Mouse (Mus musculus) hindbrain, embryonic 11.5 days (tissue): ENCODE data around the gene Prkn. TPM values are rescaled to one million over a fixed set of nuclear protein-coding genes. Genes with fewer than 3 reads are reported as not detected.

Experiments used
- ATAC-seq: fragments of 200-750 bp; cut with Nextera tagmentation; 2 replicates; pipeline ENCODE4 v1.8.0; 2017; ENCODE audit warnings: mild to moderate bottlenecking, moderate TSS enrichment, moderate library complexity; ENCODE audit not compliant: low FRiP score
- DNase-seq: peaks from one replicate; pipeline ENCODE4 v3.0.0-alpha.2; 2015; ENCODE audit warnings: low spot score
- H3K27ac ChIP-seq: fragments of 300-500 bp; sonication (generic); 2 replicates; pipeline ENCODE4 v1.5.1; 2014; ENCODE audit warnings: mild to moderate bottlenecking, low read depth, low read length
- H3K27me3 ChIP-seq: fragments of 300-500 bp; sonication (generic); 2 replicates; pipeline ENCODE4 v1.6.1; 2014; ENCODE audit warnings: mild to moderate bottlenecking, low read length, moderate library complexity, mixed read lengths; ENCODE audit not compliant: control insufficient read depth, insufficient read depth
- H3K36me3 ChIP-seq: fragments of 300-500 bp; sonication (generic); 2 replicates; pipeline ENCODE4 v1.6.1; 2014; ENCODE audit warnings: mild to moderate bottlenecking, low read length, moderate library complexity, mixed read lengths; ENCODE audit not compliant: control insufficient read depth, insufficient read depth
- H3K4me1 ChIP-seq: fragments of 300-500 bp; sonication (generic); replicated peaks from 2 replicates; pipeline ENCODE4 v1.6.1; 2014; ENCODE audit warnings: low read length, mixed read lengths; ENCODE audit not compliant: control insufficient read depth, insufficient read depth
- H3K4me2 ChIP-seq: fragments of 300-500 bp; sonication (generic); replicated peaks from 2 replicates; pipeline ENCODE4 v1.6.1; 2014; ENCODE audit warnings: mild to moderate bottlenecking, low read depth, low read length
- H3K4me3 ChIP-seq: fragments of 300-500 bp; sonication (generic); 2 replicates; pipeline ENCODE4 v1.5.1; 2014; ENCODE audit warnings: low read depth, low read length
- H3K9ac ChIP-seq: fragments of 300-500 bp; sonication (generic); 2 replicates; pipeline ENCODE4 v1.6.1; 2014; ENCODE audit warnings: low read depth, low read length
- H3K9me3 ChIP-seq: fragments of 300-500 bp; sonication (generic); 2 replicates; pipeline ENCODE4 v1.6.1; 2016; ENCODE audit warnings: low read length; ENCODE audit not compliant: control insufficient read depth
- WGBS: fragments of 180-500 bp; shearing (Covaris S2); extraction: QIAGEN DNeasy Blood & Tissue Kit; methylation state at CpG from one replicate; pipeline ENCODE4 v1.1.7; 2014; 5-methylcytosine and 5-hydroxymethylcytosine counted together
- polyA plus RNA-seq: library from polyadenylated mRNA; unstranded; fragments of >200 nt; fragmentation: Nextera tagmentation; extraction: Ambion mirVana; gene quantifications from 2 replicates; pipeline ENCODE4 v1.2.1, GENCODE M21; 2014

Prkn gene
- polyA plus RNA-seq, 1 experiment from 2014 or later: 1.9 TPM

DNA sequence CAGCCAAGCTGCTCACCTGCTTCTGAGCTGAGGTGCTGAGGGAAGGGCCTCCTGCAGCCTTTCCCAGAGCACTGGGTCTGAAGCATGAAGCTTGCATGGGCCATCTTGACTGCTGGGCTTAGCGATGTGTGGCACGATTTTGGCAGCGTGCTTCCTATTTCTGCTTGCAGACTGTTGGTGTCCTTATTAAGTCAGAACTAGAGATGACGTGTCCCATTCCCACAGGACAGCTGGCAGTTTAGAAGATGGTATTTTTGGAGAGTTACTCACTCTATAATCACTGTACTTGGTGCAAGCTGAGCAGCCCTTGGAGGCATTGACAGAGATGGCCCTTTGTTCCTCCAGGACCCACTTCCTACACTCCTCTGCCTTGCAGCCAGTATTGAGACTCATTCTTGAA lies 545.1 kb downstream of the Prkn start:
- Histone ChIP-seq H3K27me3 (no peaks in the 10 kb centered on the region), H3K4me1 (no peaks in the 10 kb centered on the region), H3K36me3 (no peaks in the 10 kb centered on the region), H3K9me3 (no peaks in the 10 kb centered on the region), H3K4me3 (no peak overlapping the region), H3K4me2 (no peak overlapping the region), H3K27ac (no peak overlapping the region), H3K9ac (no peak overlapping the region)
- DNase-seq: no peak
- ATAC-seq: no peak
- WGBS: 89% methylated on average over 4 of the region's 4 CpGs

DNA sequence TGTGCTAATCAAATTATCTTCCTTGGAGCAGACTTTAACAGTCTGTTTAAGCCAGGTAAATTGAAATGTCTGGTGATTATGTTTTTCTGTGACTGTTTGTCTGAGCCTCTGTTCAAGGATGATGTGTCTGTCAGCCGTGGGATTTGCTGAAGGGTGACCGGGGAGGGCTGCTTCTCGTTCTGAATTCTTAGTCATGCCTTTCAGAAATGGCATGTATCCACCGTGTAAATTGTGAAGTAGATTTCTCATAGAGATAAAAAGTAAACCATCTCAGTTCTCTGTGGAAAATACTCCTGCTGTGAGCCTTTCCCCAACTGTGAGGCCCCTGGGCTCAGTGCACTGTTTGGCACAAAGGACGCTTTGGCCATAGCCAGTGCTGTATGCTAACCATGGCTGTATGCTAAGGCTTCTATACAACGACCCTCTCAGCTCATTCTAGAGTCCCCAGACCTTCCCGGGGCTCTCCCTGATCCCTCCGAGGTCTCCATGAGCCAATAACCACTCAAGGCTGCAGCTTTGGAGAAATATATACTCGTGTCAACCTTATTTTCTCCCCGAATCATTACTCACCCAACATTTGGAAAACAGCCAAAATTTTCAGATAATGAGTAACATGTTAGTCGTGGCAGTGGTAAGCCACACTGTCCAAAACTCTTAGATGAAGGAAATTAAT lies 552.6 kb downstream of the Prkn start:
- Histone ChIP-seq H3K27me3 (no peaks in the 10 kb centered on the region), H3K4me2 (no peak overlapping the region), H3K9ac (no peak overlapping the region), H3K36me3 (no peaks in the 10 kb centered on the region), H3K4me3 (no peak overlapping the region), H3K4me1 (no peaks in the 10 kb centered on the region), H3K27ac (no peak overlapping the region), H3K9me3 (no peaks in the 10 kb centered on the region)
- no peak for DNase-seq
- no peak for ATAC-seq
- WGBS: 79% methylated on average over 11 of the region's 11 CpGs

DNA sequence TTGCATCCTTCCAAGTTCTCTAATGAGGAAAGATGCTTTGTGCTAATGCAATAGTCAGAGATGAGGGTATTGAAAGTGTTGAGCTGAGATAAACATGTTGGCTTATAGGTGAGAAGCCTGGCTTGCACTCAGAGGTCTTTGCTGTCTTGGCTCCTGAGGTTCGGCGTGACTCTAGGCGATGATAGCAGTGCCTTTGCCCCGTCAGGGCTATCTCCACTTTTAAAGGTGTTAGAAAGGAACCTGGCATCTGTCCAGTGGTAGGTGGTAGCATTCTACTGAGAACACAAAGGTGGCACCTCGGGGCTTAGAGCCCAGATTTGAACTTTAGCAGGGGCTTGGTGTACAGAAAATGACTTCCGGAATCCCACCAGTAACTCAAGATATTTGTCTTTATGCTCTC lies 554.4 kb downstream of the Prkn start:
- no peaks in the 10 kb centered on the region for H3K27me3 ChIP-seq
- H3K9ac ChIP-seq: no peak overlapping the region
- ATAC-seq (no peak), DNase-seq (no peak)
- H3K4me3 ChIP-seq: no peak overlapping the region
- no peak overlapping the region for H3K27ac ChIP-seq
- H3K36me3 ChIP-seq: no peaks in the 10 kb centered on the region
- no peaks in the 10 kb centered on the region for H3K9me3 ChIP-seq
- WGBS: 97% methylated on average over 6 of the region's 6 CpGs
- no peak overlapping the region for H3K4me2 ChIP-seq
- H3K4me1 ChIP-seq: no peaks in the 10 kb centered on the region

DNA sequence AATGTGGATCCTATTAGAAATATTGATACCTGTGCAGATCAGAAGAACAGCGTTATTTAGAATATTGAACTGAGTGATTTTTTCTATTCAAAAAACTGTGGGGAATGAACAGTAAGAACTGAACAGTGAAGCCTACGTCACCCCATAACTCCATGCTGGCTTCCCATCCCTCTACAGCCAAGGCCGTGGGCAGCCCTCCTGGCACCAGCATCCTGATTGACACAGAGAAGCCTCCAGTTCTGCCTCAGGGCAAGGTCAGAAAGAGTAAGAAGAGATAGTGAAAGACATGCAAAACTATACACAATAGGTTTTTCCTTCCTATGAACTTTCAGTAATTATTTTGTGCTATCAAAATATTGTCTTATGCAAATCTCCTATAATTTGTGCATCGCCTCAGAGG lies 557.5 kb downstream of the Prkn start:
- ATAC-seq (no peak), DNase-seq (no peak)
- Histone ChIP-seq H3K36me3 (no peaks in the 10 kb centered on the region), H3K4me3 (no peak overlapping the region), H3K27ac (no peak overlapping the region), H3K4me2 (no peak overlapping the region), H3K4me1 (no peaks in the 10 kb centered on the region), H3K27me3 (no peaks in the 10 kb centered on the region), H3K9me3 (no peaks in the 10 kb centered on the region), H3K9ac (no peak overlapping the region)
- 90% methylated on average over 4 of the region's 4 CpGs for WGBS

DNA sequence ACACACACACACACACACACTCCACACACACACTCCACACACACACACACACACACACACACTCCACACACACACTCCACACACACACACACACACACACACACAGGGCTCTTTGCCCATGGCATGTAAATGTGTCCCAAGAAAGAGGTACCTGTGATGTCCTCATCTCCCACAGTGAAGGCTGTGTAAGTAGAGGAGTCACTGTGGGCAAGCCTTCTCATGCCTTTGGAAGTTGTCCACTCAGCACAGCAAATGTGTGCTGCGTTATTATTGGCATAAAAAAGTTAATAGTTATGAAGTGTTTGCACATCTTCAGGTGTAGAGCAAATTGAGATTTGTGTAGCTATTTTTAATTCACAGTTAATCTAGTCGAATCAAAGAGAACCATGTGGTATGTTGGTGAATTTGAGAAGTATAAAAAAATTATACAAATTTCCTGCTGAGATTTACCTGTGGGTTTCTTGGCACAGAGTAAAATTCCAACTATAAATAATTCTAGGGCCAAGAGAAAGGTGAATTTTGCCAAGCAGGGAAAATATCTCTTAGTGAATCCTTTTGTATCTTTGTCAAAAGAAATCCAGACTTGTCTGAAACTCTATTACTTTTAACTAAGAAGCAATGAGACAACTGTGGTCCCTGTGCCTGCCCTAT lies 562.2 kb downstream of the Prkn start:
- H3K9ac ChIP-seq: no peak overlapping the region
- no peak overlapping the region for H3K4me3 ChIP-seq
- no peaks in the 10 kb centered on the region for H3K4me1 ChIP-seq
- no peak for ATAC-seq
- H3K36me3 ChIP-seq: no peaks in the 10 kb centered on the region
- no peaks in the 10 kb centered on the region for H3K9me3 ChIP-seq
- WGBS: 88% methylated on average over 2 of the region's 2 CpGs
- no peak for DNase-seq
- H3K27ac ChIP-seq: no peak overlapping the region
- no peaks in the 10 kb centered on the region for H3K27me3 ChIP-seq
- no peak overlapping the region for H3K4me2 ChIP-seq

DNA sequence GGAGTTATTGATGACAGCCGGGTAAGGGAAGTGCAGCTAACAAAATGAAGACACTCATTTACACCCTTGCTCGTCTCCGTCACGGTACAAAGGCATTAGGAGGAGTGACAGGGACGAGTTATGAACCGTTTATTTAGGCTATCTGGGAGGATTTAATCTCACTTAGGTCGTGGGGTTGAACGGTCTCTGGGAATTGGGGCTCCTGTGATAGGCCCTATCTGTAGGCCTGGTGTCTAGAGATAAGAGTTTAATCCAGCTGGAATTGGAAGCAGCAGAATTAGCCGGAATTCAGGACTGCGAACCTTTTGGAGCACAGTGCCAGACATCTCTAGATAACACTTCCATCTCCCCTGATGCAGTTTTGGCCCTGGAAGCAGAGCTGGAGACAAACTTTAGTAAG lies 571.2 kb downstream of the Prkn start:
- ATAC-seq: no peak
- 66% methylated on average over 10 of the region's 10 CpGs for WGBS
- H3K4me2 ChIP-seq: no peak overlapping the region

DNA sequence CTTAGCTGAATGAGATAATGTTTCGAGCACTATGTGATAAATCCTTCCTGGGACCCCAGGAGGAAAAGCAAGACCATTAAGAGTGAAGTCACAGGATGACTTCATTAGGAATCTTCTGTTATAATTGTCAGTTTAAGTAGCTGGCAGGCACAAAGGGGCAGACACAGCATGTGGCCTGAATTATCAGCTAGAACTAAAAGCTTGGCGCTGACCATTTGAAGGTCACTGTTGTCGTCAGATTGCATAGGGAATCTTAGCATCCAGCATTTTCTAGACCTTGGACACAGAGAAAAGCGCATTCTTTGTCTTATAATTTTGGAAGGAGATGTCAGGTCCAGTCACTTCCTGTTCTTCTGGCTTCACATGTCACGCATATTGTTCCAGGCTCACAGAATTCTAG lies 573.5 kb downstream of the Prkn start:
- no peaks in the 10 kb centered on the region for H3K9me3 ChIP-seq
- no peak for DNase-seq
- WGBS: 73% methylated on average over 5 of the region's 5 CpGs
- no peak overlapping the region for H3K27ac ChIP-seq
- H3K27me3 ChIP-seq: no peaks in the 10 kb centered on the region
- no peaks in the 10 kb centered on the region for H3K4me1 ChIP-seq
- H3K4me2 ChIP-seq: no peak overlapping the region
- no peak overlapping the region for H3K9ac ChIP-seq
- H3K36me3 ChIP-seq: no peaks in the 10 kb centered on the region
- no peak for ATAC-seq
- no peak overlapping the region for H3K4me3 ChIP-seq

More for the DNA sequence above, 571.2 kb downstream of the Prkn start:
- H3K27ac ChIP-seq: no peak overlapping the region
- H3K9me3 ChIP-seq: no peaks in the 10 kb centered on the region
- no peaks in the 10 kb centered on the region for H3K36me3 ChIP-seq
- H3K27me3 ChIP-seq: no peaks in the 10 kb centered on the region
- no peak overlapping the region for H3K4me3 ChIP-seq
- H3K9ac ChIP-seq: no peak overlapping the region
- DNase-seq: no peak
- H3K4me1 ChIP-seq: no peaks in the 10 kb centered on the region

DNA sequence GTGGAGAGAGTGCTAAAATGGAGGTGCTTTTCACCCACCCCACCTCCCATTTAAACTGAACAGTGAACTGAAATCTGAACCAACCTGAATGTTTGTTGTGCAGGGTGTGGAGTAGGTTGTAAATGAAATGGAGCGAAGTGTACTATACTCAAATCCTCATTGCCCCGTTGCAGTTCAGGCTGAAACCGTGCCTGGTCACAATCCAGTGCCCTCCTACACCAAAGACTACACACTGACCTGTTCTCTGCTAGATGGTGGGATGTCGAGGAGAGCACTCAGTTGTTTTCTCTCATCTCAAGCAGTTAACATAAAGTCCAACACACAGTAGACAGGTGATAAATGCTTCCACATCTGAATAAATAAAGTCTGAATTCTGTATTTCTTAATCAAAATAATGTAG lies 574.1 kb downstream of the Prkn start:
- ATAC-seq: no peak
- Histone ChIP-seq H3K9ac (no peak overlapping the region), H3K4me3 (no peak overlapping the region), H3K4me2 (no peak overlapping the region), H3K27ac (no peak overlapping the region), H3K4me1 (no peaks in the 10 kb centered on the region), H3K27me3 (no peaks in the 10 kb centered on the region), H3K9me3 (no peaks in the 10 kb centered on the region), H3K36me3 (no peaks in the 10 kb centered on the region)
- 84% methylated on average over 4 of the region's 4 CpGs for WGBS
- DNase-seq: no peak

DNA sequence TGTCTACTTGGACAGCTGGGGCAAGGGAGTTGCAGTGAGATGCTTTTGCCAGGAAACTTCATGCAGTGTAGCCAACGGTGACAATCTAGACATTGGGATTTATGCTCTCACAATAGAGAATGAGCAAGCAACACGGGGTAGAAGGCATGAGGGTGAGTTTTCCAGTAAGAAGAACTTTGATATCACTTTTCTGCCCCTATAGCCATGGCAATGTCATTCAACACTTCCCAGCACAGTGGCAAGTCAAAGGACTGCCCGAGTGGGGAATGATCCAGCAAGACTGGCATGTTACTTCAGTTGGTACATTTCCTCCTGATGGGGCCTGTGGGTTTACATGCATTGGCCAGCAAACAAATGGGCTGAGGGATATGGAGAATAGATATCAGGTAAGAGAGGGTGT lies 577.0 kb downstream of the Prkn start:
- no peak overlapping the region for H3K4me3 ChIP-seq
- 83% methylated on average over 3 of the region's 3 CpGs for WGBS
- ATAC-seq: no peak

More for the DNA sequence above, 577.0 kb downstream of the Prkn start:
- Histone ChIP-seq H3K36me3 (no peaks in the 10 kb centered on the region), H3K9me3 (no peaks in the 10 kb centered on the region), H3K9ac (no peak overlapping the region), H3K27me3 (no peaks in the 10 kb centered on the region), H3K4me1 (no peaks in the 10 kb centered on the region), H3K27ac (no peak overlapping the region), H3K4me2 (no peak overlapping the region)
- DNase-seq: no peak
